Mouse (Mus musculus) G1E (cell line): ENCODE measurements around the gene Nexn.

Experiments
- CTCF ChIP-seq: IDR thresholded peaks from 2 replicates; pipeline ENCODE4 v1.5.1; 2012; ENCODE audit warnings: low read depth, low read length, inconsistent platforms, mixed read lengths
- GATA1 ChIP-seq: IDR thresholded peaks from 2 replicates; pipeline ENCODE4 v1.6.1; 2012; ENCODE audit warnings: borderline replicate concordance, low read length, inconsistent platforms, mixed read lengths
- GATA2 ChIP-seq: IDR thresholded peaks from 2 replicates; pipeline ENCODE4 v1.6.1; 2012; ENCODE audit warnings: low read depth, low read length, inconsistent platforms, borderline replicate concordance
- POLR2AphosphoS5 ChIP-seq: IDR thresholded peaks from 2 replicates; pipeline ENCODE4 v1.6.1; 2012; ENCODE audit warnings: low read depth, low read length, inconsistent platforms; ENCODE audit not compliant: insufficient replicate concordance

DNA sequence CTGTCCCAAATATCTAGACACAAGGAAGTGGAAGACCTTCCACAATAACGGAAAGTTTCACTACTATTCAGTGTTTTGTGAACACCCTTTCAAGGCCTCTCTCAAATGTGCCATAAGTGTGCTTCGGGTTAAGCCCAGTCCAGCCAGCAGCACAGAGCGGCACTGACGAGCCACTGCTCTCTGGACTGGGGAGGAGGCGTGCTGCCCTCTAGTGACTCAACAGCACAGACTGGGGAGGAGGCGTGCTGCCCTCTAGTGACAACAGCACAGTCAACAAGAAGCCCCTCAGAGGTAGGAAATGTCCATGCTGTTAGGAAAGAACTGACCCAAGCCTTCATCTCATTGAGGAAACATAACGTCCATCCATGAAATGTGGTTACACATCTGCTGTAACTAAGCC lies 49.5 kb upstream of the Nexn start:
- TF ChIP-seq CTCF (peak; percentile 61), GATA1 (no peak), GATA2 (no peak), POLR2AphosphoS5 (no peak)
